Mouse (Mus musculus) liver, embryonic 14.5 days (tissue): ENCODE measurements around the gene Ap2m1. TPM values are rescaled to one million over a fixed set of nuclear protein-coding genes. Genes with fewer than 3 reads are reported as not detected.

Experiments used
- ATAC-seq: fragments of 200-750 bp; cut with Nextera tagmentation; 2 replicates; pipeline ENCODE4 v1.8.0; 2017; ENCODE audit warnings: moderate number of reproducible peaks, mild to moderate bottlenecking, moderate library complexity; ENCODE audit not compliant: insufficient read depth
- DNase-seq, 3 experiments: peaks; one replicate each; pipeline ENCODE4 v3.0.0-alpha.2; 2012 to 2013; ENCODE audit warnings: low read depth in 3 of 3, low spot score in 3 of 3
- H3K27ac ChIP-seq: fragments of 300-500 bp; sonication (generic); 2 replicates; pipeline ENCODE4 v1.5.1; 2014; ENCODE audit warnings: moderate library complexity, mild to moderate bottlenecking, control low read depth, inconsistent platforms
- H3K27me3 ChIP-seq: fragments of 300-500 bp; sonication (generic); 2 replicates; pipeline ENCODE4 v1.6.1; 2014; ENCODE audit warnings: mild to moderate bottlenecking, low read length, moderate library complexity; ENCODE audit not compliant: control insufficient read depth, insufficient read depth
- H3K36me3 ChIP-seq: fragments of 300-500 bp; sonication (generic); replicated peaks from 2 replicates; pipeline ENCODE4 v1.6.1; 2014; ENCODE audit warnings: low read depth; ENCODE audit not compliant: control insufficient read depth, insufficient read depth
- H3K4me1 ChIP-seq, 2 experiments: fragments of 200-500 bp in 1 of 2; fragments of 300-500 bp in 1 of 2; sonication (generic) in 1 of 2; replicated peaks; 2 replicates each; pipeline ENCODE4 v1.6.1; 2012 to 2014; ENCODE audit warnings: antibody characterized with exemption in 1 of 2, inconsistent platforms in 1 of 2, low read length in 1 of 2; ENCODE audit not compliant: control insufficient read depth in 2 of 2, insufficient read depth in 2 of 2
- H3K4me2 ChIP-seq: fragments of 300-500 bp; sonication (generic); 2 replicates; pipeline ENCODE4 v1.6.1; 2014; ENCODE audit warnings: low read depth, mild to moderate bottlenecking, control low read depth, moderate library complexity
- H3K4me3 ChIP-seq, 2 experiments: fragments of 200-500 bp in 1 of 2; fragments of 300-500 bp in 1 of 2; sonication (generic) in 1 of 2; 2 replicates each; pipeline ENCODE4 v1.5.1; 2012 to 2014; ENCODE audit warnings: low read depth in 2 of 2, low read length in 2 of 2, mild to moderate bottlenecking in 2 of 2, control low read depth in 1 of 2, inconsistent platforms in 1 of 2, moderate library complexity in 1 of 2; ENCODE audit not compliant: insufficient read depth in 1 of 2
- H3K9ac ChIP-seq: fragments of 300-500 bp; sonication (generic); replicated peaks from 2 replicates; pipeline ENCODE4 v1.6.1; 2014; ENCODE audit warnings: mild to moderate bottlenecking, control low read depth, moderate library complexity
- H3K9me3 ChIP-seq: fragments of 300-500 bp; sonication (generic); 2 replicates; pipeline ENCODE4 v1.6.1; 2016; ENCODE audit warnings: low read length, mixed read lengths; ENCODE audit not compliant: control insufficient read depth
- CTCF ChIP-seq: IDR thresholded peaks from 2 replicates; pipeline ENCODE4 v1.5.1; 2016; ENCODE audit warnings: antibody characterized with exemption, low read depth, control low read depth
- EP300 ChIP-seq: IDR thresholded peaks from 2 replicates; pipeline ENCODE4 v1.6.1; 2016; ENCODE audit warnings: antibody characterized with exemption, low read depth
- WGBS: fragments of 180-500 bp; shearing (Covaris S2); extraction: QIAGEN DNeasy Blood & Tissue Kit; methylation state at CpG from one replicate; pipeline ENCODE4 v1.1.7; 2014; ENCODE audit not compliant: insufficient replicate concordance; 5-methylcytosine and 5-hydroxymethylcytosine counted together
- polyA plus RNA-seq, 2 experiments: library from polyadenylated mRNA; depleted of rRNA in 1 of 2; stranded (reverse) in 1 of 2; unstranded in 1 of 2; fragments of >200 nt; fragmentation: Nextera tagmentation in 1 of 2; extraction: Ambion mirVana in 1 of 2; gene quantifications; 2 replicates each; pipeline versions ENCODE4 v1.2.1 to v1.2.3; 2012 to 2014

Gene Ap2m1
- polyA plus RNA-seq, 2 experiments = 268 to 364 TPM

GRCm38 (mm10) chr16:20537071-20537471 is 1.8 kb downstream of the Ap2m1 start:
- H3K27ac ChIP-seq = peak overlapping the region; percentile 89
- peak overlapping the region; percentile 88 to 98 for H3K4me3 ChIP-seq
- DNase-seq = peak in 1 of 3 experiments; percentile 55
- H3K9ac ChIP-seq = peak overlapping the region; percentile 86
- H3K4me2 ChIP-seq = peak overlapping the region; percentile 78
- peaks cover 45% of the 10 kb centered on the region for H3K36me3 ChIP-seq
- ATAC-seq = no peak
- no peak for TF ChIP-seq EP300
- TF ChIP-seq CTCF = peak; percentile 39
- peaks cover 17 to 26% of the 10 kb centered on the region in 2 experiments for H3K4me1 ChIP-seq
- no peaks in the 10 kb centered on the region for H3K27me3 ChIP-seq
- no peaks in the 10 kb centered on the region for H3K9me3 ChIP-seq
- WGBS = 28% methylated on average over 5 of the region's 5 CpGs

DNA sequence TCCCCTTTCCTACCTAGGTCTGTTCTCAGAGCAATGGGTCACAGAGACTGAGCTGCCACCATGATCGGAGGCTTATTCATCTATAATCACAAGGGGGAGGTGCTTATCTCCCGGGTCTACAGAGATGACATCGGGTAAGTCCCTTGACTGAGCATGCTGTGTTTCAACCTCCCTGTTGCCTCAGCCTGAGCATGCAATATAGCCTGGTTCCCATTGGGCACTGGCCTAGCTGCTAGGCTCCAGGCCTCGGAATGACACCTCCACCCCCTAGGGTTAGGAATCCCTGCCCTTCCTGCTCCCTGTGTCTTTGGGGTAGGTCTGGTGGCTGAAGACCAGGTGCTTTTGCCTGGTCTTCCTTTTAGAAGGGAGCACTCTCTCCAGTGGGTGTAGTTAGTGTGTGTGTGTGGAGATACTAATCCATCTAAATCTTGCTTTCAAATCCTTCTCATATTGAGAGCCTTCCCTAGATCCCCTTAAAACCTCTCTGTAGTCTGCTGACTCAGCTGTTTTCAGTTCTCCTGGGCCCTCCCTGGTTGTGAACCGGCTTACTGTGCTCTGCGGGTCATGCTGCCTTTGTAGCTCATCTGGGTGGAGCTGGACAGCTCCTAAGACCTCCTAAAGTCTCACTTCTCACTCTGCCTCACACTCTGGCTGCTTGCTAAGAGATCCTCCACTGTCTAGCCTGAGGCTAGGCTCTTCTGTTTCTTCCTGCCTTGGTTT is 2.5 kb downstream of the Ap2m1 start:
- TF ChIP-seq EP300 = no peak
- no peak for TF ChIP-seq CTCF
- Histone ChIP-seq H3K9me3 (no peaks in the 10 kb centered on the region), H3K27ac (peak overlapping the region; percentile 89), H3K4me3 (peak overlapping the region; percentile 88 to 98), H3K4me2 (peak overlapping the region; percentile 78), H3K27me3 (no peaks in the 10 kb centered on the region), H3K9ac (peak overlapping the region; percentile 86), H3K4me1 (peaks cover 17 to 26% of the 10 kb centered on the region in 2 experiments), H3K36me3 (peaks cover 50% of the 10 kb centered on the region)
- DNase-seq = no peak
- 27% methylated on average over 6 of the region's 6 CpGs for WGBS
- ATAC-seq = no peak

DNA sequence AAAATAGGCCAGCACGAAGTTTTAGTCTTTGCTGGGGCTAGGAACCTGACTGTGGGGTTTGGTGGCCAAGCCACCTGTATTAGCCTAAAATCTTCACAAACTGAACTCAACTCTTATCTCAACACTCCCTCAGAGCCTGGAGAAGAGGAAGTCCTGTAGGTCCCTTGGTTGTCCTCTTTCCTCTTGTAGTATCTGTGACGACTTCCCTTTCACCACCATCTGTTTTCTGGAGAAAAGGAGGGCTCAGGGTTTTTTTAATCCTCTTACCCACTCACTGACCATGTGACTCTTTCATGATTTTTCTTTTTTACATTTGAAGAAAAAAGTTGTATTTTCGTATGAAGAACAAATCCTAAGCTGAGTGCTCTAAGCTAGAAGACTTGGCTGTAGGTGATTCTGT is 4.4 kb downstream of the Ap2m1 start:
- no peaks in the 10 kb centered on the region for H3K9me3 ChIP-seq
- WGBS = 45% methylated on average over 3 of the region's 3 CpGs
- H3K9ac ChIP-seq = no peak overlapping the region; the same call in 1 of the 2 replicates
- no peak for TF ChIP-seq EP300
- no peak for TF ChIP-seq CTCF
- peaks cover 65% of the 10 kb centered on the region for H3K36me3 ChIP-seq
- DNase-seq (no peak), ATAC-seq (no peak)
- no peak overlapping the region for H3K27ac ChIP-seq
- no peak overlapping the region for H3K4me3 ChIP-seq
- no peak overlapping the region for H3K4me2 ChIP-seq
- no peaks in the 10 kb centered on the region for H3K27me3 ChIP-seq
- peaks cover 17 to 26% of the 10 kb centered on the region in 2 experiments for H3K4me1 ChIP-seq

- H3K36me3 ChIP-seq = peaks cover 69% of the 10 kb centered on the region
- WGBS = 37% methylated on average over 4 of the region's 4 CpGs
- H3K27me3 ChIP-seq = no peaks in the 10 kb centered on the region
- no peak overlapping the region for H3K4me2 ChIP-seq
- H3K27ac ChIP-seq = no peak overlapping the region
- no peak for TF ChIP-seq EP300
- TF ChIP-seq CTCF = no peak
- DNase-seq = peak in 1 of 3 experiments; percentile 17
- no peak overlapping the region for H3K9ac ChIP-seq
- no peak for ATAC-seq
- no peak overlapping the region for H3K4me3 ChIP-seq
- peaks cover 17 to 26% of the 10 kb centered on the region in 2 experiments for H3K4me1 ChIP-seq
- H3K9me3 ChIP-seq = no peaks in the 10 kb centered on the region
Observed at GRCm38 (mm10) chr16:20540438-20540837, 5.2 kb downstream of the Ap2m1 start.

GRCm38 (mm10) chr16:20545696-20546095 is 10.4 kb downstream of the Ap2m1 start:
- H3K36me3 ChIP-seq = peaks cover 48% of the 10 kb centered on the region
- no peak for ATAC-seq

More at GRCm38 (mm10) chr16:20545696-20546095, 10.4 kb downstream of the Ap2m1 start:
- H3K4me3 ChIP-seq = no peak overlapping the region
- H3K9ac ChIP-seq = no peak overlapping the region
- no peaks in the 10 kb centered on the region for H3K27me3 ChIP-seq
- no peak overlapping the region for H3K4me2 ChIP-seq
- WGBS = 86% methylated on average over 10 of the region's 10 CpGs
- DNase-seq = no peak
- H3K9me3 ChIP-seq = no peaks in the 10 kb centered on the region
- TF ChIP-seq EP300 (no peak), CTCF (no peak)
- peaks cover 11 to 15% of the 10 kb centered on the region in 2 experiments for H3K4me1 ChIP-seq
- no peak overlapping the region for H3K27ac ChIP-seq
